Mouse (Mus musculus): Measurements from ENCODE around the gene Epdr1. TPM values are rescaled to one million over a fixed set of nuclear protein-coding genes. Genes with fewer than 3 reads are reported as not detected.

The Epdr1 gene
- polyA plus RNA-seq, 1 experiment from 2014 or later = 22.4 TPM

GRCm38 (mm10) chr13:19623228-19623905 lies 3.6 kb upstream of the Epdr1 start:
- H3K36me3 ChIP-seq = no peaks in the 10 kb centered on the region
- 0 out of 2 replicates have a peak, but pooled peaks have one; percentile 6 for ATAC-seq (ENCODE audit: insufficient read depth, low FRiP score, low read depth)
- 27% methylated on average over 30 of the region's 30 CpGs for WGBS

DNA sequence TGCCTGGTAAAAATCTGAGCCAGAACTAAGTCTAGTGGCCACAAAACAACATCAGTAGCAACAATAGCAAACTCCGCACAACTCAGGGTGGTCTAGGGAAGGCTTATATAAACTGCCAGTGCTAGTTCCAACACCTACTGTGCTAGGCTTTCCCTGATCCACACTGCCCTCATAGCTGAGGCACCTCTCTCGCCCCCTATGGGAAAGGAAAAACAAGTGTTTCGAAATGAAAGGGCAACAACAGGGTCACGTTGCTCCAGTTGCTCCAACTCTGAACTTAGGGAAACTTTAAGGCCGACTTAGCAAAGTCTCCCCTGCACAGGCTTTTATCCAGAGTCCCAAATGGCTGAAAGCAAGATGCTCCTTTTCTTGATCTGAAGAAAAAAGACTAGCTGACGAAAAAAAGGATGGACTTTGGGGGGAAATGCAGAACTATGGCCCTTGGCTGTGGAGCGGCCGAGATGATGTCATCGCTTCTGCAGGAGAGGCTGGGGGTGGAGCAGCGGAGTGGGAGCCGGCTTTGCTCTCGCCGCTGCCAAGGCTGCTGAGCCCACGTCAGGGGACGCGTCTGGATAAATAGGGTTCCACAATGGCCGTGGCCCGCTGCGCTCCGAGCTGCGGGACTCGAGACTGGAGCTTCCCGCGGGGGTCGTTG lies 3.0 kb upstream of the Epdr1 start, which contains the start of gene Sfrp4:
Gene Sfrp4, plus strand, starts transcription at position 532 of the 655 bp plus-strand sequence.
- H3K9ac ChIP-seq = no peak within 1 kb of the TSS
- no peaks in the 10 kb centered on the region for H3K9me3 ChIP-seq
- peaks cover 13% of the 10 kb centered on the region for H3K4me1 ChIP-seq
- peak; percentile 71; the same call in 1 of the 2 replicates for ATAC-seq (ENCODE audit: insufficient read depth, low FRiP score, low read depth)
- H3K27ac ChIP-seq = no peak within 1 kb of the TSS
- no peaks in the 10 kb centered on the region for H3K36me3 ChIP-seq
- peak within 1 kb of the TSS; percentile 47 for H3K4me3 ChIP-seq (replicated peaks)
- H3K27me3 ChIP-seq (replicated peaks) = peaks cover 10% of the 10 kb centered on the region; the same call in 1 of the 2 replicates
- whole genome bisulfite sequencing = 5% methylated on average over 25 of the region's 25 CpGs
- peak within 1 kb of the TSS; percentile 92 for H3K4me2 ChIP-seq

More at GRCm38 (mm10) chr13:19623228-19623905, 3.6 kb upstream of the Epdr1 start:
- no peak overlapping the region for H3K27ac ChIP-seq
- H3K9ac ChIP-seq = no peak overlapping the region
- no peaks in the 10 kb centered on the region for H3K9me3 ChIP-seq
- peak overlapping the region; percentile 47 for H3K4me3 ChIP-seq (replicated peaks)
- peaks cover 13% of the 10 kb centered on the region for H3K4me1 ChIP-seq
- peaks cover 10% of the 10 kb centered on the region; the same call in 1 of the 2 replicates for H3K27me3 ChIP-seq (replicated peaks)
- H3K4me2 ChIP-seq = peak overlapping the region; percentile 92

- H3K9ac ChIP-seq = peak overlapping the region; percentile 69
- 14% methylated on average over 5 of the region's 5 CpGs for WGBS
- peaks cover 13% of the 10 kb centered on the region for H3K4me1 ChIP-seq
- H3K36me3 ChIP-seq = no peaks in the 10 kb centered on the region
- peak; percentile 44; the same call in 1 of the 2 replicates for ATAC-seq (ENCODE audit: insufficient read depth, low FRiP score, low read depth)
- no peaks in the 10 kb centered on the region for H3K9me3 ChIP-seq
- H3K4me3 ChIP-seq (replicated peaks) = peak overlapping the region; percentile 63
- no peak overlapping the region; the same call in 1 of the 2 replicates for H3K27ac ChIP-seq
- H3K4me2 ChIP-seq = peak overlapping the region; percentile 98
- H3K27me3 ChIP-seq (replicated peaks) = peaks cover 10% of the 10 kb centered on the region; the same call in 1 of the 2 replicates
Observed at GRCm38 (mm10) chr13:19618841-19619215, 899 bp downstream of the Epdr1 start.

DNA sequence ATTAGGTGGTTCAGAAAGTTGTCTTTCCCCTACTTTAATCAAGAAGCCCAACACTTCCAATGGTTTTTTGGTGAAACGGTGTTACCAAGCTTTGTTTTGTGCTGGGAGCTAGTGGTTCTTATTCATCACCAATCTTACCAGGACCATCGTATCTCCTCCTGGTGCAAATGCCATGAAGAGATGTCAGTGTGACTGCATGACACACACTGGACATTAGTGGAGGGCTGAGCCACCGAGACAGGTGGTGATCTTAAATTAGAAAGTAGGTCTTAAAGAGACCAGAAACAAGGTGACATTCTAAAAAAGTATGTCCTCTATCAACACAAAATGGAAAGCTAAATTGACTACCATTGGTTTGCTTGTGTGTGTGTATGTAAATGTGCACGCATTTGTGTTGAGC lies 1.6 kb downstream of the Epdr1 start:
- H3K27ac ChIP-seq = no peak overlapping the region
- no peak for ATAC-seq (ENCODE audit: insufficient read depth, low FRiP score, low read depth)
- 87% methylated on average over 4 of the region's 4 CpGs for WGBS

DNA sequence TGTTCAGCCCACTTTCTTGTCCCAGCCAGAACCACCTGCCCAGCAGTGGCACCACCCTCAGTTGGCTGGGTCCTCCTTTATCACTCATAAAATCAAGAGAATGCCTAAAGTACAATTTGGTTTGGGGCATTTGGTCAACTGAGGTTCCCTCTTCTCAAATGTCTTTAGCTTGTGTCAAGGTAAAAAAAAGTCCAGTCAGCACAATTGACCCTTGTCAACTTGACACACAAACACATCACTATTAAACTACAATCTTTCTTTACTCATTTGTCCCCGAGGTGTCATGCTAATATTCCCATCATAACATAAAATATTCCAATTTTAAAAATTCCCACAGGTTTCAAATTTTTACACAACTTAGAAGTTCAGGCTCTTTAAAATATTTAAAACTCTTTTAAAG lies 5.4 kb downstream of the Epdr1 start:
- Histone ChIP-seq H3K4me3 (replicated peaks) (no peak overlapping the region), H3K27me3 (replicated peaks) (no peaks in the 10 kb centered on the region), H3K9me3 (no peaks in the 10 kb centered on the region), H3K9ac (no peak overlapping the region), H3K36me3 (no peaks in the 10 kb centered on the region), H3K4me1 (no peaks in the 10 kb centered on the region), H3K27ac (no peak overlapping the region), H3K4me2 (no peak overlapping the region)
- WGBS = 80% methylated on average over 1 of the region's 1 CpGs
- no peak for ATAC-seq (ENCODE audit: insufficient read depth, low FRiP score, low read depth)

More for the DNA sequence above, 1.6 kb downstream of the Epdr1 start:
- peaks cover 2% of the 10 kb centered on the region; the same call in 1 of the 2 replicates for H3K27me3 ChIP-seq (replicated peaks)
- no peaks in the 10 kb centered on the region for H3K36me3 ChIP-seq
- peaks cover 6% of the 10 kb centered on the region for H3K4me1 ChIP-seq
- H3K9me3 ChIP-seq = no peaks in the 10 kb centered on the region
- no peak overlapping the region for H3K9ac ChIP-seq
- H3K4me3 ChIP-seq (replicated peaks) = no peak overlapping the region
- no peak overlapping the region for H3K4me2 ChIP-seq

- no peaks in the 10 kb centered on the region for H3K27me3 ChIP-seq (replicated peaks)
- no peak overlapping the region for H3K4me3 ChIP-seq (replicated peaks)
- no peak overlapping the region for H3K4me2 ChIP-seq
- ATAC-seq (ENCODE audit: insufficient read depth, low FRiP score, low read depth) = no peak
- no peaks in the 10 kb centered on the region for H3K4me1 ChIP-seq
- no peaks in the 10 kb centered on the region for H3K36me3 ChIP-seq
- no peak overlapping the region for H3K9ac ChIP-seq
- no peaks in the 10 kb centered on the region for H3K9me3 ChIP-seq
- 70% methylated on average over 1 of the region's 1 CpGs for WGBS
- no peak overlapping the region for H3K27ac ChIP-seq
Observed at GRCm38 (mm10) chr13:19613426-19613825, 6.3 kb downstream of the Epdr1 start.

DNA sequence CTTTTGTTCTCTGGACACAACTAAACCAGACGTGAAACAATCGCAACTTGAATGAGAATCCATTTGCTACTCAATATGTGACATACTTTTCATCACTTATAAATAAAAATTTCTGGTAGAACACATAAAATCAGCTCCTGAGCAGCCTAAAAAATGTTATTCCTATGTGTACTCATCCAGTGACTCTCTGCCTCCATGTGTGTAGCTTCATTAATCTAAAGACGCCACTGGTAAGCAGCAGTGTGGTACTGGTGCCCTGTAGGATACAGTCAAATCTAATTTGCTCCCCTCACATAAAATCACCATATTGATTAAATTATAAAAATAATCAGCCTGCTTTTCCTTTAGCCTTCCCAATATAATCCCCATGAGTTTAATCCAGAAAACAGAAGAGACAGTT lies 6.8 kb downstream of the Epdr1 start:
- H3K27ac ChIP-seq = no peak overlapping the region
- H3K36me3 ChIP-seq = no peaks in the 10 kb centered on the region
- H3K9me3 ChIP-seq = no peaks in the 10 kb centered on the region
- WGBS = 79% methylated on average over 3 of the region's 3 CpGs
- H3K4me1 ChIP-seq = no peaks in the 10 kb centered on the region
- no peak overlapping the region for H3K9ac ChIP-seq
- no peaks in the 10 kb centered on the region for H3K27me3 ChIP-seq (replicated peaks)
- H3K4me2 ChIP-seq = no peak overlapping the region
- no peak for ATAC-seq (ENCODE audit: insufficient read depth, low FRiP score, low read depth)
- no peak overlapping the region for H3K4me3 ChIP-seq (replicated peaks)

DNA sequence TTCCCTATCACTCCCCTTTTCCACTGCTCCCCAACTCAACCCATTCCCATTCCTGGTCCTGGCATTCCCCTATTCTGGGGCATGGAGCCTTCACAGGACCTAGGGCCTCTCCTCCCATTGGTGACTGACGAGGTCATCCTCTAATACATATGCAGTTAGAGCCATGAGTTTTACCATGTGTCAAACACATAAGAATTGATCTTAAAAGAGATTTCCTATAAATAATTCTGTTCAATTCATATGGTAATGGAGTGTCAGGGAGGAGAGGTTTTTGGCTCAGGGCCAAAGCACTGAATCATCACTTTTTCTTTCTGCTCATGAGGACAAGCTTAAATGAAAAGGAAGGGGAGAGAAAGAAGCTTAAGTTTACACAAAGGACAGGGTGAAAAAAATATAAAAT lies 7.4 kb downstream of the Epdr1 start:
- WGBS = 75% methylated on average over 1 of the region's 1 CpGs
- no peak overlapping the region for H3K4me2 ChIP-seq
- no peak for ATAC-seq (ENCODE audit: insufficient read depth, low FRiP score, low read depth)
- no peaks in the 10 kb centered on the region for H3K9me3 ChIP-seq
- no peaks in the 10 kb centered on the region for H3K36me3 ChIP-seq
- no peaks in the 10 kb centered on the region for H3K27me3 ChIP-seq (replicated peaks)
- H3K4me1 ChIP-seq = no peaks in the 10 kb centered on the region
- H3K9ac ChIP-seq = no peak overlapping the region
- H3K4me3 ChIP-seq (replicated peaks) = no peak overlapping the region
- H3K27ac ChIP-seq = no peak overlapping the region

DNA sequence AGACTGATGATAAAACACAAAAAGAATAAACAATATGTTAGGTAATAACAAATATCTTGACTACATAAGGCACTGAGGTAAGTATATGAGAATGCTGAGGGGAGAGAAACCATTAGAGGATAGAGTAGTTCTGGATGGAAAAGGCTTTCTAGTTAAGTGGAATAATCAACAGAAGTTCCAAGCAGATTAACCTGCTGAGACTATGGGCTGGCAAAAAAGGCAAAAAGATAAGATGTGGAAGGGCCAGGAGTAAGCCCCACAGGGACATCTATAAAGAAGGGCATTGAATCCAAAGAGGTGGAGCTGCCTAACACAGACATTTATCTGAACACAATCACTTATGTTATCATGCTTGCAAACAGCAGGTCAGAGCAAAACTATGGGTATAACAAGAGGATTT lies 11.6 kb downstream of the Epdr1 start:
- Histone ChIP-seq H3K27me3 (replicated peaks) (no peaks in the 10 kb centered on the region), H3K4me2 (no peak overlapping the region), H3K27ac (no peak overlapping the region), H3K9ac (no peak overlapping the region), H3K4me3 (replicated peaks) (no peak overlapping the region), H3K9me3 (no peaks in the 10 kb centered on the region), H3K36me3 (no peaks in the 10 kb centered on the region), H3K4me1 (no peaks in the 10 kb centered on the region)
- ATAC-seq (ENCODE audit: insufficient read depth, low FRiP score, low read depth) = no peak

GRCm38 (mm10) chr13:19604916-19605315 lies 14.8 kb downstream of the Epdr1 start:
- Histone ChIP-seq H3K27ac (no peak overlapping the region), H3K4me2 (no peak overlapping the region), H3K4me3 (replicated peaks) (no peak overlapping the region), H3K36me3 (no peaks in the 10 kb centered on the region), H3K9me3 (no peaks in the 10 kb centered on the region), H3K9ac (no peak overlapping the region), H3K27me3 (replicated peaks) (no peaks in the 10 kb centered on the region), H3K4me1 (no peaks in the 10 kb centered on the region)
- ATAC-seq (ENCODE audit: insufficient read depth, low FRiP score, low read depth) = no peak

DNA sequence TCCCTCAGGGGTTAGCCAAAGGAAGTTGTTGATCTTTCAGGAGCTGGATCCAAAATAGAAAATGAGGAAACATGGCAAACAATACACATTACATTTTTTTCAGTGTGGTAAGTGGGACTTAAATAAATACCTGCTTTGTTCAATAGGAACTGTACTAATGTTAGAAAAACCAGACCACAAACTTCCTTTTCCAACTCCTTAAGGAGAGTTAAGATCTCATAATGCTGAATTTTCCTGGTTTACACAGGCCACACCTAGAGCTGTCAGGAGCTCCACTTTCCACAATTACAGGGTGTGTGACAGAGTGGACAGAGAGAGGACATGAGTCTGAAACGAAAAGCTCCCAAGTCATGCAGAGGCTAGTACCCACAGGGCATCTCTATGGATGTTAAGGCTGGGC lies 16.0 kb downstream of the Epdr1 start:
- Histone ChIP-seq H3K4me2 (no peak overlapping the region), H3K9ac (no peak overlapping the region), H3K27me3 (replicated peaks) (no peaks in the 10 kb centered on the region), H3K27ac (no peak overlapping the region), H3K4me1 (no peaks in the 10 kb centered on the region), H3K4me3 (replicated peaks) (no peak overlapping the region), H3K36me3 (no peaks in the 10 kb centered on the region), H3K9me3 (no peaks in the 10 kb centered on the region)
- 68% methylated on average over 1 of the region's 1 CpGs for WGBS
- ATAC-seq (ENCODE audit: insufficient read depth, low FRiP score, low read depth) = 0 out of 2 replicates have a peak, but pooled peaks have one; percentile 31

- Histone ChIP-seq H3K27me3 (replicated peaks) (no peaks in the 10 kb centered on the region), H3K9me3 (no peaks in the 10 kb centered on the region), H3K4me1 (no peaks in the 10 kb centered on the region), H3K4me3 (replicated peaks) (no peak overlapping the region), H3K27ac (no peak overlapping the region), H3K4me2 (no peak overlapping the region), H3K9ac (no peak overlapping the region), H3K36me3 (no peaks in the 10 kb centered on the region)
- 84% methylated on average over 1 of the region's 1 CpGs for WGBS
- no peak for ATAC-seq (ENCODE audit: insufficient read depth, low FRiP score, low read depth)
Observed at GRCm38 (mm10) chr13:19602531-19602930, 17.2 kb downstream of the Epdr1 start.
